Mouse (Mus musculus): Measurements from ENCODE around the gene Sys1. TPM values are rescaled to one million over a fixed set of nuclear protein-coding genes. Genes with fewer than 3 reads are reported as not detected.

Gene Sys1
- polyA plus RNA-seq, 1 experiment from 2014 or later = 60.6 TPM

DNA sequence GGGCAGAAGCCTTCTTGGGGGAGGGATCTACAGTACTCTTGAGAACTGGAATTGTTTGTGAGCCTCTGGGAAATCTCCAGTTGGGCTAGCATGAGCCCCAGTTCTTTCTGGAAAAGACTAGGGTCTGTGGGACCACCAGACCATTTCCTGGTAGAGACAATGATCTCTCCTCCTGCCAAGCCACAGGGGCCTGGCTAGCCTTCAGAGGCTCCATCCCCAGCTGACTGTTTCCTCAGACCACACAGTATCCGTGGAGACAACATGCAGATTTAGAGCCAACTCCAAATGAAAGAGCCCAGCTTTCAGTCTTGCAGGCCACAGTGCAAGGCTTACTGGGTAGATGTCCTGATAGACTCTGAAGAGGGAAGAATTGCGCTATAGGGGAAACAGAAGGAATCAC is 37.4 kb downstream of the Sys1 start:
- Histone ChIP-seq H3K4me1 (peaks cover 8% of the 10 kb centered on the region; the same call in 1 of the 2 replicates), H3K27me3 (replicated peaks) (no peaks in the 10 kb centered on the region), H3K9me3 (no peaks in the 10 kb centered on the region), H3K9ac (no peak overlapping the region), H3K4me3 (replicated peaks) (no peak overlapping the region), H3K4me2 (no peak overlapping the region), H3K27ac (no peak overlapping the region), H3K36me3 (0 out of 2 replicates have a peak, but pooled peaks cover 5% of the 10 kb centered on the region)
- ATAC-seq (ENCODE audit: insufficient read depth, low FRiP score, low read depth) = no peak
- 56% methylated on average over 2 of the region's 2 CpGs for whole genome bisulfite sequencing

GRCm38 (mm10) chr2:164496331-164496730 is 39.6 kb downstream of the Sys1 start:
- H3K9me3 ChIP-seq = no peaks in the 10 kb centered on the region
- H3K27ac ChIP-seq = no peak overlapping the region
- no peak overlapping the region for H3K4me3 ChIP-seq (replicated peaks)
- no peak overlapping the region; the same call in 1 of the 2 replicates for H3K4me2 ChIP-seq
- WGBS = 51% methylated on average over 1 of the region's 1 CpGs
- H3K9ac ChIP-seq = no peak overlapping the region
- H3K4me1 ChIP-seq = peaks cover 8% of the 10 kb centered on the region; the same call in 1 of the 2 replicates
- no peaks in the 10 kb centered on the region for H3K27me3 ChIP-seq (replicated peaks)
- ATAC-seq (ENCODE audit: insufficient read depth, low FRiP score, low read depth) = no peak
- H3K36me3 ChIP-seq = peaks cover 4% of the 10 kb centered on the region; the same call in 1 of the 2 replicates

- 4% methylated on average over 43 of the region's 43 CpGs for WGBS
- Histone ChIP-seq H3K9ac (peak within 1 kb of the TSS; percentile 39; the same call in 1 of the 2 replicates), H3K36me3 (peaks cover 10% of the 10 kb centered on the region; the same call in 1 of the 2 replicates), H3K27ac (peak within 1 kb of the TSS; percentile 64), H3K27me3 (replicated peaks) (no peaks in the 10 kb centered on the region), H3K4me2 (peak within 1 kb of the TSS; percentile 93), H3K4me1 (peaks cover 8% of the 10 kb centered on the region; the same call in 1 of the 2 replicates), H3K9me3 (no peaks in the 10 kb centered on the region), H3K4me3 (replicated peaks) (peak within 1 kb of the TSS; percentile 85)
- peak; percentile 92 for ATAC-seq (ENCODE audit: insufficient read depth, low FRiP score, low read depth)
Measured at GRCm38 (mm10) chr2:164496847-164497690, 40.3 kb downstream of the Sys1 start, which contains the start of gene Pigt. TSS of gene Pigt (plus strand) at chr2:164497520.

GRCm38 (mm10) chr2:164497691-164498268 is 41.0 kb downstream of the Sys1 start:
- H3K9me3 ChIP-seq = no peaks in the 10 kb centered on the region
- WGBS = 6% methylated on average over 21 of the region's 21 CpGs
- H3K4me1 ChIP-seq = peaks cover 8% of the 10 kb centered on the region; the same call in 1 of the 2 replicates
- H3K9ac ChIP-seq = peak overlapping the region; percentile 29; the same call in 1 of the 2 replicates
- peaks cover 16% of the 10 kb centered on the region for H3K36me3 ChIP-seq
- no peaks in the 10 kb centered on the region for H3K27me3 ChIP-seq (replicated peaks)
- 0 out of 2 replicates have a peak overlapping the region, but pooled peaks have one; percentile 12 for H3K27ac ChIP-seq
- peak overlapping the region; percentile 93 for H3K4me2 ChIP-seq
- H3K4me3 ChIP-seq (replicated peaks) = peak overlapping the region; percentile 85
- peak; percentile 37; the same call in 1 of the 2 replicates for ATAC-seq (ENCODE audit: insufficient read depth, low FRiP score, low read depth)

DNA sequence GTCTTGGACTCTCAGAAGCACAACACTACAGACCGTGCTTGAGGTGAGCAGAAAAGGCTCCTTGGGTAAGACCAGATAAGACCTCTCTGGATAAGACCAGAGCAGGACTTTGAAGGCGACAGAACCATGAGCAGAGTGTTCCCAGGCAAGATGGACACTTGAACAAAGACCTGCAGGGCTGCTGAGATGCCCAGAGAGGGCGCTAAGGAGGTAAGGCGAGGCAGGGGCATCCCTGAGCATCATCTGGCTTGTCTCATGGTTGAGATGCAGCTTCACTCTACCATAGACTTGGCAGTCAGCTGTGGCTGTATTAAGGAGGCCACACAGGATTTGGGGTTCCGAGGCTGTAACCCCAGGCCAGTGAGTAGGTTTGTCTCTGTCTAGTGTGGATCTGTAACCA is 42.6 kb downstream of the Sys1 start:
- ATAC-seq (ENCODE audit: insufficient read depth, low FRiP score, low read depth) = no peak
- Histone ChIP-seq H3K9me3 (no peaks in the 10 kb centered on the region), H3K27ac (no peak overlapping the region), H3K4me1 (peaks cover 8% of the 10 kb centered on the region; the same call in 1 of the 2 replicates), H3K4me3 (replicated peaks) (no peak overlapping the region), H3K36me3 (peaks cover 30% of the 10 kb centered on the region), H3K9ac (no peak overlapping the region), H3K27me3 (replicated peaks) (no peaks in the 10 kb centered on the region), H3K4me2 (no peak overlapping the region)
- WGBS = 73% methylated on average over 5 of the region's 5 CpGs

GRCm38 (mm10) chr2:164500511-164500910 is 43.7 kb downstream of the Sys1 start:
- Histone ChIP-seq H3K9me3 (no peaks in the 10 kb centered on the region), H3K27ac (no peak overlapping the region), H3K9ac (no peak overlapping the region), H3K4me1 (peaks cover 8% of the 10 kb centered on the region; the same call in 1 of the 2 replicates), H3K4me3 (replicated peaks) (no peak overlapping the region), H3K36me3 (peaks cover 41% of the 10 kb centered on the region), H3K4me2 (no peak overlapping the region), H3K27me3 (replicated peaks) (no peaks in the 10 kb centered on the region)
- WGBS = 89% methylated on average over 7 of the region's 7 CpGs
- ATAC-seq (ENCODE audit: insufficient read depth, low FRiP score, low read depth) = no peak

DNA sequence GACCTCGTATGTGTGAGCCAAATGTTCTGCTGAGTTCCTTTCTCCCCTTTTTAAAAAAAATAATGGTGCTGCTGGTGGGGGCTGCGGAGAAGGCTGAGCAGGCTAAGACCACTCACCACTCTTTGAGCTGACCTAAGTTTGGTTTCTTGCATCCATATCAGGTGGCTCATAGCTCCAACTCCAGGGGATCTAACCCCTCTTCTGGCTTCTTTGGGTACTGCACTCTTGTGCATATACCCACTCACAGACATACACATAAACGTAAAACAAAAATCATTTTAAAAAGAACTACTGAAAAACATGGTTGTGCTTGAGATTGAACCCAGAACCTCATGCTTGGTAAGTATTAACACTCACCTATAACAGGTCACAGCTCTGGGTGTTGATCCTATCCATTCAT is 48.2 kb downstream of the Sys1 start:
- WGBS = 97% methylated on average over 3 of the region's 3 CpGs
- Histone ChIP-seq H3K9me3 (no peaks in the 10 kb centered on the region), H3K27me3 (replicated peaks) (no peaks in the 10 kb centered on the region), H3K4me2 (no peak overlapping the region), H3K4me3 (replicated peaks) (no peak overlapping the region), H3K4me1 (no peaks in the 10 kb centered on the region), H3K36me3 (peaks cover 43% of the 10 kb centered on the region), H3K9ac (no peak overlapping the region), H3K27ac (no peak overlapping the region)
- ATAC-seq (ENCODE audit: insufficient read depth, low FRiP score, low read depth) = no peak

DNA sequence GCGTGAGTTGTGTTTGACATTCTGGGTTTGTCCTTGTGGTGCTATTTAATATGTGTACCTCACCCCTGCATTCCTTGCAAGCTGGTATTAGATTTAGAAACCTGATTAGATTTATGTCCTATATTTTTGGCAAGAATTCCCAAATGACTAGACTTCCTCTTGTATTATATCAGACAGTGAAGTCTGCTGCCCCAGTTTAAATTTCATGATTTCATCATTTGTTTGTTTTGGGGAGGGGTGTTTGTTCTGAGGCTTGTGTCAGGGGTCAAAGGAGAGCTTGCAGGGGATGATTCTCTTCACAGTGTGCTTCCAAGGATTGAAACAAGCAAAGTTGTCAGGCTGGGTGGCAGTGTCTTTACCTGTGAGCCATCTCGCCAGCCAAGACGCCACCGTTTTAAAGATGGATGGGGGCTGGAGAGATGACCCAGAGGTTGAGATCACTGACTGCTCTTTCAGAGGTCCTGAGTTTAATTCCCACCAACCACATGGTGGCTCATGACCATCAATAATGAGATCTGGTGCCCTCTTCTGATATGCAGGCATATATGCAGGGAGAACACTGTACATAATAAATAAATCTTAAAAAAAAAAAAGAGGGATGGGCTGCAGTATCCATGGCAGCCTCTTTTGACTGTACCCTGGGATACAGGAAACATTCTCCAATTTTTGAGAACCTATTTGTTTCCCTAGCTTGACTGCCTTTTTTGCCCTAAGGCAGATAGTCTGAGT is 49.0 kb downstream of the Sys1 start:
- Histone ChIP-seq H3K4me2 (no peak overlapping the region), H3K36me3 (peaks cover 43% of the 10 kb centered on the region), H3K4me1 (no peaks in the 10 kb centered on the region), H3K27me3 (replicated peaks) (no peaks in the 10 kb centered on the region), H3K27ac (no peak overlapping the region), H3K9ac (no peak overlapping the region), H3K4me3 (replicated peaks) (no peak overlapping the region), H3K9me3 (no peaks in the 10 kb centered on the region)
- 77% methylated on average over 4 of the region's 4 CpGs for whole genome bisulfite sequencing
- ATAC-seq (ENCODE audit: insufficient read depth, low FRiP score, low read depth) = no peak

DNA sequence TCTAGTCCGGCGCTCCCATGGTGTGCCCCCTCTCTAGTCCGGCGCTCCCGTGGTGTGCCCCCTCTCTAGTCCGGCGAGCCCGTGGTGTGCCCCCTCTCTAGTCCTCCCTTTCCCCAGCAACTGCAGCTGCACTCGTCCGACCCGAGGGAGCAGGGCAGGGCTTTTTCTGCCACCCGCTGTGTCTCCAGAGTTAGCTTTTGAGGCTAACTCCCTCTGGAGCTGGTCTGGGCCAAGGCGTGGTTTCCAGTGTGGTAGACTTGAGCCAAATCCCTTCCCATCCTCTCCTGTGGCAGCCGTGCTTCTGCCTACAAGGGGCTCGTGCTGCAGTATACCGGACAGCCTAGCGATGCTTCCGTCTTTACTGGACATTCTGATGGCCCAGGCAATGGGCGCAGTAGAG is 51.0 kb downstream of the Sys1 start:
- H3K27me3 ChIP-seq (replicated peaks) = no peaks in the 10 kb centered on the region
- H3K4me3 ChIP-seq (replicated peaks) = no peak overlapping the region
- H3K9me3 ChIP-seq = no peaks in the 10 kb centered on the region
- 0 out of 2 replicates have a peak, but pooled peaks cover 7% of the 10 kb centered on the region for H3K4me1 ChIP-seq
- no peak for ATAC-seq (ENCODE audit: insufficient read depth, low FRiP score, low read depth)
- H3K9ac ChIP-seq = no peak overlapping the region
- peaks cover 27% of the 10 kb centered on the region for H3K36me3 ChIP-seq
- no peak overlapping the region for H3K27ac ChIP-seq
- H3K4me2 ChIP-seq = no peak overlapping the region
- 92% methylated on average over 19 of the region's 19 CpGs for WGBS

DNA sequence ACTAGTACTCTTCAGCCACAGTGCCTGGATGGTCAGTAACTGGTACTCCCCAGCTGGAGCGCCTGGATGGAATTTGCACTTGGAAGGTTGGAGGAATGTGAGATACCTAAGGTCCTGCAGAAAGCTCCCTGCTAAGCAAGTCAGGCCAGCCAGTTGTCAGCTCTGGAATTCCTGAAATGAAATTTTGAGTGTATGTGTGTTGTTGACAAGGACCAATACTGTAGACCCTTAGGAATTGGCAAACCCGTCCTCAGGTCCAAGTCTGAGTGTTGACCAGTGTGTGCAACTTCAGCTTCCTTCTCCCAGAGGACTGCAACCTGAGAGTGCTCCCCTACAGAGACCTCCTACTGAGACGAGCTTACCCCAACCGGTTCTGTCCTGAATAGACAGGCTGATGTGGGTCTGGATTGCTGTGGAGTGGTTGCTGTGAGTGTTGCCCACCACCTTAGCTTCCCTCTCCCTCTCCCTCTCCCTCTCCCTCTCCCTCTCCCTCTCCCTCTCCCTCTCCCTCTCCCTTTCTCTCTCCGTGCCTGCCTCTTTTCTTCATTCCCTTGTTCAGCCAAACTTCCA is 53.9 kb downstream of the Sys1 start:
- Histone ChIP-seq H3K36me3 (0 out of 2 replicates have a peak, but pooled peaks cover 3% of the 10 kb centered on the region), H3K27me3 (replicated peaks) (no peaks in the 10 kb centered on the region), H3K4me1 (0 out of 2 replicates have a peak, but pooled peaks cover 7% of the 10 kb centered on the region), H3K27ac (no peak overlapping the region), H3K9ac (no peak overlapping the region), H3K4me2 (no peak overlapping the region), H3K9me3 (no peaks in the 10 kb centered on the region), H3K4me3 (replicated peaks) (no peak overlapping the region)
- 39% methylated on average over 5 of the region's 5 CpGs for WGBS
- ATAC-seq (ENCODE audit: insufficient read depth, low FRiP score, low read depth) = no peak

Data from stomach, embryonic 15.5 days (tissue).